8 mouse cellular contexts compared by ENCODE assay signal in genomic region chr4:106908426-106908809, GRCm38 (mm10). TPM values are rescaled to one million over a fixed set of nuclear protein-coding genes. Genes with fewer than 3 reads are reported as not detected.
DNase-seq lines count a peak whose midpoint lies in the region; ATAC-seq and TF ChIP-seq lines count a peak whose summit lies in the region.

No protein-coding gene starts in this region.

- no peak for TF ChIP-seq CTCF in embryonic fibroblast, embryonic 13.5 days (IDR thresholded peaks at IDR 0.05; ENCODE audit: borderline replicate concordance, insufficient read depth, low read length)
- TF ChIP-seq CTCF in thymus, adult 2 months (IDR thresholded peaks at IDR 0.05; ENCODE audit: borderline replicate concordance, control insufficient read depth, extremely low read depth, insufficient read depth, low read length, poor library complexity), result no peak

- intact Hi-C loops in heart, postnatal 25 days (cut with DNase I), result no loop called here

- peak overlapping the region; percentile 99; the same call in 1 of the 2 replicates for H3K4me3 ChIP-seq in forebrain, embryonic 10.5 days
- no peak overlapping the region for H3K4me3 ChIP-seq in forebrain, embryonic 14.5 days (ENCODE audit: low read depth, low read length)
- H3K4me3 ChIP-seq in embryonic fibroblast, embryonic 13.5 days (ENCODE audit: insufficient read depth, low read length), result no peak overlapping the region
- H3K4me3 ChIP-seq in limb, embryonic 12.5 days (replicated peaks), result 0 out of 2 replicates have a peak overlapping the region, but pooled peaks have one; percentile 13
- H3K4me3 ChIP-seq in midbrain, embryonic 12.5 days, result no peak overlapping the region
- H3K4me3 ChIP-seq in thymus, adult 2 months (ENCODE audit: control insufficient read depth, insufficient read depth, low read length), result no peak overlapping the region

- H3K36me3 ChIP-seq in forebrain, embryonic 10.5 days (replicated peaks), result peaks cover 7% of the 10 kb centered on the region
- H3K36me3 ChIP-seq in forebrain, embryonic 14.5 days (ENCODE audit: control insufficient read depth, insufficient read depth, low read length), result peaks cover 2% of the 10 kb centered on the region; the same call in 1 of the 2 replicates
- peaks cover 6% of the 10 kb centered on the region; the same call in 1 of the 2 replicates for H3K36me3 ChIP-seq in limb, embryonic 12.5 days
- no peaks in the 10 kb centered on the region for H3K36me3 ChIP-seq in midbrain, embryonic 12.5 days
- H3K36me3 ChIP-seq in thymus, adult 2 months (ENCODE audit: control insufficient read depth, insufficient read depth, low read length), result no peaks in the 10 kb centered on the region

- no peak overlapping the region for H3K4me2 ChIP-seq in forebrain, embryonic 14.5 days (ENCODE audit: low read length)
- peak overlapping the region; percentile 98 for H3K4me2 ChIP-seq in limb, embryonic 12.5 days
- peak overlapping the region; percentile 89 for H3K4me2 ChIP-seq in midbrain, embryonic 12.5 days (replicated peaks)

- H3K9me3 ChIP-seq in forebrain, embryonic 10.5 days, result no peaks in the 10 kb centered on the region
- no peaks in the 10 kb centered on the region for H3K9me3 ChIP-seq in forebrain, embryonic 14.5 days (replicated peaks; ENCODE audit: control insufficient read depth, low read length)
- H3K9me3 ChIP-seq in limb, embryonic 12.5 days, result no peaks in the 10 kb centered on the region
- H3K9me3 ChIP-seq in midbrain, embryonic 12.5 days, result no peaks in the 10 kb centered on the region

- no peak for DNase-seq in forebrain, embryonic 10.5 days (ENCODE audit: extremely low spot score, low spot score)
- DNase-seq in forebrain, embryonic 14.5 days (ENCODE audit: low spot score), result no peak
- peak; percentile 49 for DNase-seq in heart, postnatal 25 days (ENCODE audit: low spot score)
- DNase-seq in thymus, adult 2 months, result peak; percentile 73
- DNase-seq in layer of hippocampus, postnatal 10 days (ENCODE audit: low spot score in 2 of 2), result no peak

- peak overlapping the region; percentile 100 for H3K27ac ChIP-seq in forebrain, embryonic 10.5 days
- H3K27ac ChIP-seq in forebrain, embryonic 14.5 days (ENCODE audit: low read depth, low read length), result no peak overlapping the region; the same call in 1 of the 2 replicates
- H3K27ac ChIP-seq in embryonic fibroblast, embryonic 13.5 days (ENCODE audit: insufficient read depth, low read length), result peak overlapping the region; percentile 97
- H3K27ac ChIP-seq in limb, embryonic 12.5 days, result peak overlapping the region; percentile 100
- H3K27ac ChIP-seq in midbrain, embryonic 12.5 days (replicated peaks), result peak overlapping the region; percentile 99
- H3K27ac ChIP-seq in thymus, adult 2 months (ENCODE audit: control insufficient read depth, insufficient read depth, low read length), result peak overlapping the region; percentile 93

- no peaks in the 10 kb centered on the region for H3K27me3 ChIP-seq in forebrain, embryonic 10.5 days (ENCODE audit: poor library complexity, severe bottlenecking)
- H3K27me3 ChIP-seq in forebrain, embryonic 14.5 days (replicated peaks; ENCODE audit: control insufficient read depth, insufficient read depth, low read length), result no peaks in the 10 kb centered on the region
- no peaks in the 10 kb centered on the region for H3K27me3 ChIP-seq in limb, embryonic 12.5 days
- no peaks in the 10 kb centered on the region for H3K27me3 ChIP-seq in midbrain, embryonic 12.5 days
- no peaks in the 10 kb centered on the region for H3K27me3 ChIP-seq in thymus, adult 2 months (ENCODE audit: control insufficient read depth, insufficient read depth, low read length)

- H3K4me1 ChIP-seq in forebrain, embryonic 10.5 days, result peaks cover 61% of the 10 kb centered on the region
- H3K4me1 ChIP-seq in forebrain, embryonic 14.5 days (ENCODE audit: control insufficient read depth, insufficient read depth, low read length), result peaks cover 18% of the 10 kb centered on the region
- peaks cover 3% of the 10 kb centered on the region; the same call in 1 of the 2 replicates for H3K4me1 ChIP-seq in embryonic fibroblast, embryonic 13.5 days (ENCODE audit: control insufficient read depth, insufficient read depth, low read length)
- H3K4me1 ChIP-seq in limb, embryonic 12.5 days (replicated peaks), result peaks cover 45% of the 10 kb centered on the region
- peaks cover 33% of the 10 kb centered on the region for H3K4me1 ChIP-seq in midbrain, embryonic 12.5 days
- peaks cover 38% of the 10 kb centered on the region for H3K4me1 ChIP-seq in thymus, adult 2 months (replicated peaks; ENCODE audit: control insufficient read depth, insufficient read depth, low read length)

- no peak for ATAC-seq in forebrain, embryonic 14.5 days
- ATAC-seq in limb, embryonic 12.5 days (ENCODE audit: insufficient number of reproducible peaks, insufficient read depth, low FRiP score, low TSS enrichment, low read depth), result no peak
- no peak for ATAC-seq in midbrain, embryonic 12.5 days (ENCODE audit: low FRiP score, low read depth)

- TF ChIP-seq POLR2A in embryonic fibroblast, embryonic 13.5 days (IDR thresholded peaks at IDR 0.05; ENCODE audit: low read depth, low read length), result 0 out of 2 replicates have a peak, but pooled peaks have one; percentile 25
- no peak for TF ChIP-seq POLR2A in thymus, adult 2 months (IDR thresholded peaks at IDR 0.05; ENCODE audit: control insufficient read depth, extremely low read depth, insufficient read depth, low read length, poor library complexity)

- 17% methylated on average over 3 of the region's 3 CpGs for WGBS in forebrain, embryonic 10.5 days
- WGBS in forebrain, embryonic 14.5 days, result 49% methylated on average over 3 of the region's 3 CpGs
- WGBS in limb, embryonic 12.5 days, result 31% methylated on average over 3 of the region's 3 CpGs
- WGBS in midbrain, embryonic 12.5 days, result 20% methylated on average over 3 of the region's 3 CpGs
- WGBS in thymus, adult 2 months, result 6% methylated on average over 3 of the region's 3 CpGs

- no peak overlapping the region for H3K9ac ChIP-seq in forebrain, embryonic 14.5 days (ENCODE audit: low read length)
- H3K9ac ChIP-seq in limb, embryonic 12.5 days (replicated peaks), result no peak overlapping the region
- H3K9ac ChIP-seq in midbrain, embryonic 12.5 days (replicated peaks), result no peak overlapping the region

RNA-seq across cellular contexts. Expression of gene Ssbp3, which starts 2.1 kb away (rescaled TPM):
- polyA plus RNA-seq in forebrain, embryonic 10.5 days (2016; fragmentation: Nextera tagmentation; extraction: Ambion mirVana), result 128 and 134 TPM in 2 replicates
- polyA plus RNA-seq in forebrain, embryonic 14.5 days (2014; fragmentation: Nextera tagmentation; extraction: Ambion mirVana), result 118 and 127 TPM in 2 replicates
- 104 and 145 TPM in 2 replicates for polyA plus RNA-seq in embryonic fibroblast, embryonic 13.5 days (2011; ENCODE audit: insufficient read length, low read depth, missing spikeins)
- 10 to 100 TPM; 41.6 to 45.0 TPM for total RNA-seq in heart, postnatal 25 days (2021)
- 278 and 295 TPM in 2 replicates for polyA plus RNA-seq in limb, embryonic 12.5 days (2016; fragmentation: Nextera tagmentation; extraction: Ambion mirVana)
- 277 and 309 TPM in 2 replicates for polyA plus RNA-seq in midbrain, embryonic 12.5 days (2016; fragmentation: Nextera tagmentation; extraction: Ambion mirVana)
- 130 and 147 TPM in 2 replicates for polyA plus RNA-seq in thymus, adult 2 months (2012; rRNA removed)
- total RNA-seq in layer of hippocampus, postnatal 10 days (2021), result 100 to 1,000 TPM in 1 of 2 experiments, 10 to 100 TPM in 1; 89.5 to 106 TPM

Comparison
In these comparisons a context has a peak if more than half of its experiments do, and no peak if none do; other contexts are left out.
1. H3K4me3 ChIP-seq: peak in forebrain, embryonic 10.5 days (single experiment) and limb, embryonic 12.5 days (single experiment); none in forebrain, embryonic 14.5 days (single experiment), embryonic fibroblast, embryonic 13.5 days (single experiment), midbrain, embryonic 12.5 days (single experiment) and thymus, adult 2 months (single experiment).
2. DNase-seq: peak in heart, postnatal 25 days (single experiment) and thymus, adult 2 months (single experiment); none in forebrain, embryonic 10.5 days (single experiment), forebrain, embryonic 14.5 days (single experiment) and layer of hippocampus, postnatal 10 days (0 of 2).